Mouse (Mus musculus) cortical plate, adult 2 months (tissue): ENCODE measurements around the gene Gria1.

ENCODE experiments used
- CTCF ChIP-seq: fragments of 200-500 bp; IDR thresholded peaks from 2 replicates; pipeline ENCODE4 v1.5.1; 2011; ENCODE audit warnings: mild to moderate bottlenecking, control low read depth, low read length; ENCODE audit not compliant: insufficient read depth; ENCODE audit errors: extremely low read depth
- POLR2A ChIP-seq: fragments of 200-500 bp; IDR thresholded peaks from 2 replicates; pipeline ENCODE4 v1.6.1; 2011; ENCODE audit warnings: mild to moderate bottlenecking, low read length, control low read depth; ENCODE audit not compliant: insufficient read depth; ENCODE audit errors: extremely low read depth

DNA sequence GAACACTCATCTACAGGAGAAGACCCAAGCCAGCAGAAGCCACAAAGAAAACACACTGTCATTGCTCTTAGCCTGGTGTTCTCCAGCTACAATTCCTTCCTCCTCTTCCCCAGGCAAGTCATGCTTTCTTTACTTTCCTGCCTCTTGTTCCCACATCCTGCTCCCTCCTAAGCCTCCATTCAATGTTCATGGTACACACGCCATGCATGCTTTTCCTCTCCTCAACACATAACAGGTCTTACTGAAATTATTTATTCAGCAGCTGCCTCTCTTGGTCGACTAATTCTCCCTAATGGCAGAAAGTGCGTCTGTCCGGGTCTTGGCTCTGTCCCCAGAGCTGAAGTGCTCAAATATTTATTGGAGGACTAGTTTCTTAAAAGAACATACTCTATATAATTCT lies 25.7 kb upstream of the Gria1 start:
- no peak for TF ChIP-seq CTCF
- no peak for TF ChIP-seq POLR2A
